Mouse (Mus musculus) stomach, postnatal 0 days (tissue): ENCODE data around the gene Ehd4. TPM values are rescaled to one million over a fixed set of nuclear protein-coding genes. Genes with fewer than 3 reads are reported as not detected.

Experiments used
- ATAC-seq: fragments of 200-750 bp; cut with Nextera tagmentation; 2 replicates; pipeline ENCODE4 v1.8.0; 2017; ENCODE audit not compliant: low FRiP score, low TSS enrichment
- DNase-seq: peaks from one replicate; pipeline ENCODE4 v3.0.0-alpha.2; 2016; ENCODE audit warnings: low spot score
- H3K27ac ChIP-seq: fragments of 300-500 bp; sonication (generic); replicated peaks from 2 replicates; pipeline ENCODE4 v1.5.1; 2014; ENCODE audit warnings: mild to moderate bottlenecking, control low read depth
- H3K27me3 ChIP-seq: fragments of 300-500 bp; sonication (generic); 2 replicates; pipeline ENCODE4 v1.6.1; 2014; ENCODE audit warnings: low read length; ENCODE audit not compliant: control insufficient read depth, insufficient read depth
- H3K36me3 ChIP-seq: fragments of 300-500 bp; sonication (generic); 2 replicates; pipeline ENCODE4 v1.6.1; 2014; ENCODE audit warnings: low read length, mixed read lengths; ENCODE audit not compliant: control insufficient read depth, insufficient read depth
- H3K4me1 ChIP-seq: fragments of 300-500 bp; sonication (generic); replicated peaks from 2 replicates; pipeline ENCODE4 v1.6.1; 2014; ENCODE audit warnings: antibody characterized with exemption; ENCODE audit not compliant: control insufficient read depth, insufficient read depth
- H3K4me2 ChIP-seq: fragments of 300-500 bp; sonication (generic); replicated peaks from 2 replicates; pipeline ENCODE4 v1.6.1; 2014; ENCODE audit warnings: low read depth, mild to moderate bottlenecking, control low read depth, moderate library complexity
- H3K4me3 ChIP-seq: fragments of 300-500 bp; sonication (generic); 2 replicates; pipeline ENCODE4 v1.5.1; 2014; ENCODE audit warnings: low read depth, low read length, control low read depth
- H3K9ac ChIP-seq: fragments of 300-500 bp; sonication (generic); 2 replicates; pipeline ENCODE4 v1.6.1; 2014; ENCODE audit warnings: mild to moderate bottlenecking, low read length, control low read depth, mixed read lengths
- H3K9me3 ChIP-seq: fragments of 300-500 bp; sonication (generic); 2 replicates; pipeline ENCODE4 v1.6.1; 2016; ENCODE audit warnings: low read length; ENCODE audit not compliant: control insufficient read depth
- CTCF ChIP-seq: IDR thresholded peaks from 2 replicates; pipeline ENCODE4 v1.5.1; 2016; ENCODE audit warnings: antibody characterized with exemption, low read depth, mild to moderate bottlenecking, moderate library complexity
- EP300 ChIP-seq: optimal IDR thresholded peaks from 2 replicates; pipeline ENCODE3; 2016; ENCODE audit warnings: antibody characterized with exemption
- WGBS: fragments of 180-500 bp; shearing (Covaris S2); extraction: QIAGEN DNeasy Blood & Tissue Kit; methylation state at CpG from one replicate; pipeline ENCODE4 v1.1.7; 2014; 5-methylcytosine and 5-hydroxymethylcytosine counted together
- polyA plus RNA-seq: library from polyadenylated mRNA; unstranded; fragments of >200 nt; fragmentation: Nextera tagmentation; extraction: Ambion mirVana; gene quantifications from 2 replicates; pipeline ENCODE4 v1.2.1, GENCODE M21; 2015

The Ehd4 gene
- polyA plus RNA-seq = 65.6 and 75.1 TPM in 2 replicates

- no peaks in the 10 kb centered on the region for H3K4me1 ChIP-seq
- no peak for TF ChIP-seq EP300
- TF ChIP-seq CTCF = no peak
- peak within 1 kb of the TSS; percentile 84 for H3K4me3 ChIP-seq
- H3K9me3 ChIP-seq = no peaks in the 10 kb centered on the region
- H3K4me2 ChIP-seq = peak within 1 kb of the TSS; percentile 99
- DNase-seq = peak; percentile 99
- no peaks in the 10 kb centered on the region for H3K27me3 ChIP-seq
- WGBS = under 1% methylated on average over 52 of the region's 53 CpGs
- H3K36me3 ChIP-seq = no peaks in the 10 kb centered on the region
- peak within 1 kb of the TSS; percentile 77 for H3K9ac ChIP-seq
- H3K27ac ChIP-seq = peak within 1 kb of the TSS; percentile 85
- ATAC-seq = peak; percentile 98
These were observed at the start of gene Ehd4 for GRCm38 (mm10) chr2:120154361-120154894. Gene Ehd4 (minus strand): TSS chr2:120154606.

DNA sequence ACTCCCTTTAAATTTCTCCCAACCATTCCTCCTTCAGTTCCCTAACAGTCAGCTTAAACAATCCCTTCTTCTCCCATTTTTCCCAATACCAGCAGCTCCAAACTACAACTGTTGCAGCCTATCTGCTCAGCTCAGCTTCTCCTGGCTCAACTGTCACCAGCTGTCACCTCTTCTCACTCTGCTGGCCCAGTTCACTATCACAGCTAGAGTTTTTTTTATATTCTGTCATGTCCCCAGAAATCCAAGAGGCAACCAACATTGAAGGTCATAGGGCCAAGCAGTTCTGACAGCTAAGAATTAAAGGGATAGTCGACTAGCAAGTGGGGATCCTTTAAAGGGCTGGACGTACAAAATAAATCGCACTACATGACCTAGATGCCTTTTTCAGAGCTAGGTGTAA, 49.3 kb upstream of the Ehd4 start:
- DNase-seq (no peak), ATAC-seq (no peak)
- 42% methylated on average over 3 of the region's 3 CpGs for WGBS
- H3K4me2 ChIP-seq = no peak overlapping the region
- no peaks in the 10 kb centered on the region for H3K9me3 ChIP-seq
- H3K9ac ChIP-seq = no peak overlapping the region
- H3K36me3 ChIP-seq = no peaks in the 10 kb centered on the region
- no peaks in the 10 kb centered on the region for H3K4me1 ChIP-seq
- H3K4me3 ChIP-seq = no peak overlapping the region
- H3K27ac ChIP-seq = no peak overlapping the region
- H3K27me3 ChIP-seq = no peaks in the 10 kb centered on the region
- TF ChIP-seq EP300 = no peak
- TF ChIP-seq CTCF = no peak

DNA sequence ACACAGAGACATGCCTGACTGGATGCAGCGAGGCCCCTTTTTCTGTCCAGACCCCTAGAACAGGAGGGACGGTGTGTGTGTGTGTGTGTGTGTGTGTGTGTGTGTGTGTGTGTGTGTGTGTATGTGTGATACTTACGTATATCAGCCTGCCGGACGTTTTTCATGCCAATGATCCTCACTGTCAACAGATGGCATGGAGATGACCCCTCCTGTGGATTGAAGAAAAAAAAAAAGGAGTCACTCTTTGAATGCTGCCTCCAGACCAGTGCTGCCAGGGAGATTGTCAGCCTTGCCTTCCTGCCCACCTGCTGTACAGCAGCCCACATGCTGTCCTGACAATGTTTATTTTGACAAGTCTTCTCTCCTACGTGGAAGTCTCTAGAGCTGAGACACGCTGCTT, 45.7 kb upstream of the Ehd4 start:
- H3K36me3 ChIP-seq = no peaks in the 10 kb centered on the region
- no peaks in the 10 kb centered on the region for H3K9me3 ChIP-seq
- H3K27ac ChIP-seq = no peak overlapping the region
- H3K27me3 ChIP-seq = no peaks in the 10 kb centered on the region
- DNase-seq (no peak), ATAC-seq (no peak)
- H3K4me2 ChIP-seq = no peak overlapping the region
- H3K4me3 ChIP-seq = no peak overlapping the region
- H3K9ac ChIP-seq = no peak overlapping the region
- 56% methylated on average over 7 of the region's 7 CpGs for WGBS
- TF ChIP-seq CTCF (no peak), EP300 (no peak)
- H3K4me1 ChIP-seq = no peaks in the 10 kb centered on the region

GRCm38 (mm10) chr2:120188174-120188573, 33.8 kb upstream of the Ehd4 start:
- Histone ChIP-seq H3K4me3 (no peak overlapping the region), H3K9ac (no peak overlapping the region), H3K27me3 (no peaks in the 10 kb centered on the region), H3K9me3 (no peaks in the 10 kb centered on the region), H3K27ac (no peak overlapping the region), H3K36me3 (no peaks in the 10 kb centered on the region), H3K4me1 (no peaks in the 10 kb centered on the region), H3K4me2 (no peak overlapping the region)
- 70% methylated on average over 4 of the region's 4 CpGs for WGBS
- TF ChIP-seq CTCF (no peak), EP300 (no peak)
- no peak for ATAC-seq
- no peak for DNase-seq

DNA sequence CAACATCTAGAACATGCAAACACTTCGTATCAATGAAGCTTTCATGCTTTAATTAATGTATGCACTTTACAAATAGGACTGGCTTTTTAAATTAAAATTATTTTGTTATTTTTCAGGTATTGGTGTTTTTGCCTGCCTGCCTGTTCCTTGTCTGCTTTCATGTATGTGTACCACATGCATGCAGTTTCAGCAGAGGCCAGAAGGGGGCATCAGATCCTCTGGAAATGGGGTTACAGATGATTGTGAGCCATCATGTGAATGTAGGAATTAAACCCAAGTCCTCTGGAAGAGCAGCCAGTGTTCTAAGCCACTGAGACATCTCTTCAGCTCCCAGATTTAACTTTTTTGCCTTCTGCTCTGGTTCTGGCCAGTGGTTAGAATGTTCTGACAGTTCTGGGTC, 33.2 kb upstream of the Ehd4 start:
- no peak overlapping the region for H3K4me2 ChIP-seq
- no peak overlapping the region for H3K27ac ChIP-seq
- no peaks in the 10 kb centered on the region for H3K27me3 ChIP-seq
- H3K9me3 ChIP-seq = no peaks in the 10 kb centered on the region
- TF ChIP-seq CTCF = peak; percentile 64
- TF ChIP-seq EP300 = no peak
- DNase-seq (no peak), ATAC-seq (no peak)
- no peak overlapping the region for H3K4me3 ChIP-seq
- no peaks in the 10 kb centered on the region for H3K4me1 ChIP-seq
- 88% methylated on average over 1 of the region's 1 CpGs for WGBS
- H3K9ac ChIP-seq = no peak overlapping the region
- no peaks in the 10 kb centered on the region for H3K36me3 ChIP-seq

GRCm38 (mm10) chr2:120185527-120186276, 31.3 kb upstream of the Ehd4 start:
- TF ChIP-seq CTCF (peak; percentile 74), EP300 (no peak)
- no peak overlapping the region for H3K27ac ChIP-seq
- no peak overlapping the region for H3K4me2 ChIP-seq
- 79% methylated on average over 6 of the region's 6 CpGs for WGBS
- ATAC-seq = 0 out of 2 replicates have a peak, but pooled peaks have one; percentile 29
- DNase-seq = peak; percentile 29
- H3K27me3 ChIP-seq = no peaks in the 10 kb centered on the region
- H3K9ac ChIP-seq = no peak overlapping the region
- no peaks in the 10 kb centered on the region for H3K36me3 ChIP-seq
- no peaks in the 10 kb centered on the region for H3K4me1 ChIP-seq
- H3K9me3 ChIP-seq = no peaks in the 10 kb centered on the region
- H3K4me3 ChIP-seq = no peak overlapping the region
